Comparison of ENCODE assay signal across 7 mouse cellular contexts in the genomic region with DNA sequence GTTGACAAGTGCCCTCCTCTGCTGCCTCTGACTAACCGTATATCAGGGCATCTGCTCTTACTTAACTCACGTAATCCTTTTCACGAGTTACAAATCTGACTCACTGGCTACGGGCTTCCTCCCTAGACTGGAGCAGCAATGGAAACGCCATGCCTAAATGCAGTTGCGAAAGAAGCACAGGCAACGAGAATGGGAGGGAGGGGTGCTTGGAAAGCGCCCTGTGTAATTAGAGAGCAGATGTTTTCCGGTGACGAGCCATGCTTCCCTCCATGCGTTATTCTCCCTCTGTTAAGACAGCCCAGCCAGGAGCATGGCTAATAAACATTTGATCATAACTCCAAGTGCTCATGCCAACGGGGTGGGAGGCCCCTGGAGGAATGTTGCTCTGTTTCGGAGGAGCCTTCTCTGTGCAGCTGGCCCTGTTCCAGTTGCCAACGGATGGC. TPM values are rescaled to one million over a fixed set of nuclear protein-coding genes. Genes with fewer than 3 reads are reported as not detected.
DNase-seq lines count a peak whose midpoint lies in the region; ATAC-seq lines count a peak whose summit lies in the region.

No protein-coding gene starts in this region.

- peak; percentile 73 for ATAC-seq in intestine, embryonic 14.5 days (replicated peaks; ENCODE audit: low FRiP score, low TSS enrichment, low read depth)
- ATAC-seq in lung, embryonic 16.5 days (ENCODE audit: low read depth): peak; percentile 86

- no peak overlapping the region for H3K4me3 ChIP-seq in intestine, embryonic 14.5 days (ENCODE audit: low read depth, low read length)
- no peak overlapping the region for H3K4me3 ChIP-seq in lung, embryonic 16.5 days (ENCODE audit: low read length)

- peaks cover 12% of the 10 kb centered on the region for H3K4me1 ChIP-seq in intestine, embryonic 14.5 days (replicated peaks; ENCODE audit: control insufficient read depth, insufficient read depth, low read length)
- H3K4me1 ChIP-seq in lung, embryonic 16.5 days (replicated peaks; ENCODE audit: control insufficient read depth, insufficient read depth, low read length): peaks cover 13% of the 10 kb centered on the region; the same call in 1 of the 2 replicates

- 23% methylated on average over 14 of the region's 14 CpGs for WGBS in intestine, embryonic 14.5 days
- WGBS in lung, embryonic 16.5 days: 23% methylated on average over 14 of the region's 14 CpGs

- H3K27me3 ChIP-seq in intestine, embryonic 14.5 days (replicated peaks; ENCODE audit: control insufficient read depth, insufficient read depth, low read length): no peaks in the 10 kb centered on the region
- H3K27me3 ChIP-seq in lung, embryonic 16.5 days (ENCODE audit: control insufficient read depth, insufficient read depth, low read depth, low read length): no peaks in the 10 kb centered on the region

- H3K9ac ChIP-seq in intestine, embryonic 14.5 days (ENCODE audit: low read length): no peak overlapping the region
- no peak overlapping the region for H3K9ac ChIP-seq in lung, embryonic 16.5 days (ENCODE audit: low read length)

- 0 out of 2 replicates have a peak, but pooled peaks cover 3% of the 10 kb centered on the region for H3K9me3 ChIP-seq in intestine, embryonic 14.5 days (ENCODE audit: control insufficient read depth, low read length)
- peaks cover 3% of the 10 kb centered on the region; the same call in 1 of the 2 replicates for H3K9me3 ChIP-seq in lung, embryonic 16.5 days (ENCODE audit: control insufficient read depth, low read length)

- peak overlapping the region; percentile 81 for H3K27ac ChIP-seq in intestine, embryonic 14.5 days (ENCODE audit: low read depth)
- peak overlapping the region; percentile 38 for H3K27ac ChIP-seq in lung, embryonic 16.5 days (ENCODE audit: low read length)

- H3K4me2 ChIP-seq in intestine, embryonic 14.5 days (ENCODE audit: low read length): peak overlapping the region; percentile 32
- peak overlapping the region; percentile 11; the same call in 1 of the 2 replicates for H3K4me2 ChIP-seq in lung, embryonic 16.5 days (ENCODE audit: low read depth, low read length)

- intact Hi-C loops in gastrocnemius, postnatal 14 days (cut with DNase I; ENCODE audit: low total_unique reads): no loop called here

- no peaks in the 10 kb centered on the region for H3K36me3 ChIP-seq in intestine, embryonic 14.5 days (ENCODE audit: control insufficient read depth, insufficient read depth, low read length)
- no peaks in the 10 kb centered on the region for H3K36me3 ChIP-seq in lung, embryonic 16.5 days (ENCODE audit: control insufficient read depth, insufficient read depth, low read length)

- DNase-seq in adipocyte (ENCODE audit: low spot score): peak; percentile 68
- peak; percentile 51 for DNase-seq in embryo, embryonic 10.5 days (ENCODE audit: low spot score)
- DNase-seq in gastrocnemius, postnatal 14 days: peak; percentile 43
- DNase-seq in intestine, embryonic 14.5 days (ENCODE audit: low spot score): peak; percentile 65
- DNase-seq in right cerebral cortex, adult 2 months (ENCODE audit: low spot score in 2 of 2): peak; percentile 57 to 71
- DNase-seq in ovary, postnatal 14 days (ENCODE audit: low spot score): no peak

RNA-seq across cellular contexts. Expression of a gene that starts 20.9 kb away (rescaled TPM):
- total RNA-seq in gastrocnemius, postnatal 14 days (2021): 10 to 100 TPM; 12.5 to 16.1 TPM
- polyA plus RNA-seq in intestine, embryonic 14.5 days (2014; fragmentation: Nextera tagmentation; extraction: Ambion mirVana): 36.3 and 37.6 TPM in 2 replicates
- polyA plus RNA-seq in lung, embryonic 16.5 days (2015; fragmentation: Nextera tagmentation; extraction: Ambion mirVana): 58.2 and 67.6 TPM in 2 replicates
